In the genomic region with DNA sequence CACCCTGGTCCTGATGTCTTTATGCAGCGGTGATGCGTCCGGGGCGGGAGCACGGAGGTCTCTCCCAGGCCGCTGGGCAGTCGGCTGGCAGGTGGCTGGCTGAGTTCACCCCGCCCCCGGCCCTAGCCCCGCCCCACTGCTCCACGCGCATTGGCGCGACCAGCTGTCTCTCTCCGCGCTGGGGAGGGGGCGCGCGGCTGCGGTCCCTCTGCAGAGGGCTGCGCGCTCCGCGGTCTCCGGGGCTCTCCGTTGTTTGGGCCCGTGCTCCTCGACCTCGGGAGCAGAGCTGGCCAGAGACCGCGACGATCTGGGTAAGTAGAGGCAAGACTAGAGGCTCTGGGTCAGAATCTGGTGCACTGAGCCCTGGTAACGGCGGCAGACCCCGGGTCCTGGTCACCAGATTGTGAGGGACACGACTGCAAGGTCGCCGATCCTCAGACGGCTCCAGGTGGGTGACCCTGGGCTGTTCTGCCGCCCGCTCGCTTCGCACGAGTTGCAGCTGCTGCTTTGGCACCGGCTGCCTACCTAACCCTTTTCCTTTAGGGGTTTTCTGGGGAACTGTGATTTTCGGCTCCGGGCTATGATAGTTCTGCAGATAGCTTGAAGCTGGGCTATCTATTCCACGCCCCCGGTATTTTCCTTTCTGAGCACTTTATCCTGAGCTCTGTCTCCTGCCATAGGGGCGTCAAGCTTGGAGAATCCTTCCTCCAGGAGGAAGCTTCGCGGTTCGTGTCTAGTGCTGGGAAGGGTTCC, we compare ENCODE assay signal across 8 mouse cellular contexts. TPM values are rescaled to one million over a fixed set of nuclear protein-coding genes. Genes with fewer than 3 reads are reported as not detected.
DNase-seq lines count a peak whose midpoint lies in the region; ATAC-seq and TF ChIP-seq lines count a peak whose summit lies in the region.

A gene (plus strand): TSS at position 213 of the 753 bp plus-strand sequence.

- CTCF ChIA-PET in Patski (lab: Charles Lee), result no interaction called here

- peak within 1 kb of the TSS; percentile 11; the same call in 1 of the 2 replicates for H3K27ac ChIP-seq in forebrain, embryonic 14.5 days (ENCODE audit: low read depth, low read length)

- peak within 1 kb of the TSS; percentile 87 for H3K4me2 ChIP-seq in forebrain, embryonic 14.5 days (ENCODE audit: low read length)

- in situ Hi-C loops in Patski (cut with MboI; ENCODE audit: low pct_unique_long_range_greater_than_20kb), result no loop called here

- peak within 1 kb of the TSS; percentile 62 for H3K4me3 ChIP-seq in forebrain, embryonic 14.5 days (ENCODE audit: low read depth, low read length)
- peak within 1 kb of the TSS; percentile 86 for H3K4me3 ChIP-seq in megakaryocyte, embryonic 14.5 days (replicated peaks)

- WGBS in forebrain, embryonic 14.5 days, result 2% methylated on average over 51 of the region's 53 CpGs

- no peaks in the 10 kb centered on the region for H3K4me1 ChIP-seq in forebrain, embryonic 14.5 days (ENCODE audit: control insufficient read depth, insufficient read depth, low read length)
- peaks cover 65% of the 10 kb centered on the region for H3K4me1 ChIP-seq in megakaryocyte, embryonic 14.5 days

- no peaks in the 10 kb centered on the region for H3K9me3 ChIP-seq in forebrain, embryonic 14.5 days (replicated peaks; ENCODE audit: control insufficient read depth, low read length)
- peaks cover 41% of the 10 kb centered on the region for H3K9me3 ChIP-seq in megakaryocyte, embryonic 14.5 days

- ATAC-seq in Patski, result peak; percentile 71
- ATAC-seq in forebrain, embryonic 14.5 days, result peak; percentile 99
- peak; percentile 38 to 52 for ATAC-seq in hematopoietic stem cell, adult 5-6 weeks (replicated peaks in 1 of 2; ENCODE audit: insufficient read depth in 1 of 2, low FRiP score in 2 of 2, low TSS enrichment in 1 of 2, low read depth in 1 of 2, poor library complexity in 2 of 2, severe bottlenecking in 2 of 2)

- no peak for TF ChIP-seq CTCF in Patski (IDR thresholded peaks at IDR 0.05)

- H3K27me3 ChIP-seq in Patski, result no peaks in the 10 kb centered on the region
- H3K27me3 ChIP-seq in forebrain, embryonic 14.5 days (replicated peaks; ENCODE audit: control insufficient read depth, insufficient read depth, low read length), result no peaks in the 10 kb centered on the region
- no peaks in the 10 kb centered on the region for H3K27me3 ChIP-seq in megakaryocyte, embryonic 14.5 days (replicated peaks)

- POLR2A ChIA-PET in Patski (lab: Charles Lee), result no interaction called here

- H3K36me3 ChIP-seq in forebrain, embryonic 14.5 days (ENCODE audit: control insufficient read depth, insufficient read depth, low read length), result peaks cover 21% of the 10 kb centered on the region
- peaks cover 85% of the 10 kb centered on the region for H3K36me3 ChIP-seq in megakaryocyte, embryonic 14.5 days (replicated peaks; ENCODE audit: low read length)

- intact Hi-C loops in left cerebral cortex, postnatal 14 days (cut with DNase I), result no loop called here

- H3K9ac ChIP-seq in forebrain, embryonic 14.5 days (ENCODE audit: low read length), result peak within 1 kb of the TSS; percentile 83

- no peak for DNase-seq in Patski (ENCODE audit: low read depth, low spot score)
- DNase-seq in brain, adult 2 months (ENCODE audit: low read depth, low spot score), result peak; percentile 76
- DNase-seq in forebrain, embryonic 14.5 days (ENCODE audit: low spot score), result peak; percentile 83
- DNase-seq in left cerebral cortex, postnatal 14 days (ENCODE audit: low spot score in 2 of 2), result peak; percentile 48 to 81
- DNase-seq in right cerebral cortex, postnatal 25 days, result peak; percentile 82
- DNase-seq in T-cell, adult 2 months (ENCODE audit: low spot score), result no peak

RNA-seq across cellular contexts. Expression of the gene that starts here (rescaled TPM):
- 1.9 TPM for polyA plus RNA-seq in Patski (2021)
- polyA plus RNA-seq in forebrain, embryonic 14.5 days (2014; fragmentation: Nextera tagmentation; extraction: Ambion mirVana), result 3.0 and 4.4 TPM in 2 replicates
- 0.75 and 1.6 TPM in 2 replicates for total RNA-seq in hematopoietic stem cell, adult 5-6 weeks (2017)
- total RNA-seq in left cerebral cortex, postnatal 14 days (2021), result 100 to 1,000 TPM; 109 to 111 TPM
- polyA plus RNA-seq in megakaryocyte, embryonic 14.5 days (2012; ENCODE audit: insufficient read depth, low replicate concordance), result 0.63 TPM in 1 of 2 replicates, not detected in the other

Comparison
In these comparisons a context has a peak if more than half of its experiments do, and no peak if none do; other contexts are left out.
1. RNA of the gene that starts here (total RNA-seq): 109 to 111 TPM in left cerebral cortex, postnatal 14 days; 0.75 to 1.6 TPM in hematopoietic stem cell, adult 5-6 weeks; every median in the first group is over 10 times any median in the second.
2. ATAC-seq: peak in every context shown above with its lines; median percentile 99 in forebrain, embryonic 14.5 days; 71 in Patski; 45 in hematopoietic stem cell, adult 5-6 weeks.
3. DNase-seq: peak in brain, adult 2 months (single experiment), forebrain, embryonic 14.5 days (single experiment), left cerebral cortex, postnatal 14 days (2 of 2) and right cerebral cortex, postnatal 25 days (single experiment); none in Patski (single experiment) and T-cell, adult 2 months (single experiment).